Mouse (Mus musculus): ENCODE data around the gene Ddah2. TPM values are rescaled to one million over a fixed set of nuclear protein-coding genes. Genes with fewer than 3 reads are reported as not detected.

The Ddah2 gene
- polyA plus RNA-seq, 1 experiment from 2014 or later: 376 TPM

- ATAC-seq (ENCODE audit: low FRiP score, low TSS enrichment): no peak
- Histone ChIP-seq H3K36me3 (ENCODE audit: insufficient read depth, low read length) (peaks cover 49% of the 10 kb centered on the region), H3K9ac (replicated peaks; ENCODE audit: low read length) (peak overlapping the region; percentile 95), H3K27me3 (ENCODE audit: insufficient read depth, low read length) (no peaks in the 10 kb centered on the region), H3K4me2 (replicated peaks; ENCODE audit: low read depth, low read length) (peak overlapping the region; percentile 84), H3K27ac (ENCODE audit: low read length) (no peak overlapping the region), H3K4me3 (ENCODE audit: low read length) (peak overlapping the region; percentile 93), H3K9me3 (ENCODE audit: low read length) (no peaks in the 10 kb centered on the region), H3K4me1 (ENCODE audit: insufficient read depth, low read length) (peaks cover 43% of the 10 kb centered on the region)
- 56% methylated on average over 22 of the region's 22 CpGs for WGBS
Observed at GRCm38 (mm10) chr17:35060737-35061297, 2.0 kb downstream of the Ddah2 start.

GRCm38 (mm10) chr17:35061299-35061698 lies 2.5 kb downstream of the Ddah2 start:
- H3K36me3 ChIP-seq (ENCODE audit: insufficient read depth, low read length): peaks cover 45% of the 10 kb centered on the region
- no peak overlapping the region for H3K4me2 ChIP-seq (replicated peaks; ENCODE audit: low read depth, low read length)
- ATAC-seq (ENCODE audit: low FRiP score, low TSS enrichment): no peak
- WGBS: 76% methylated on average over 8 of the region's 8 CpGs
- no peak overlapping the region for H3K4me3 ChIP-seq (ENCODE audit: low read length)
- no peaks in the 10 kb centered on the region for H3K9me3 ChIP-seq (ENCODE audit: low read length)
- H3K27ac ChIP-seq (ENCODE audit: low read length): no peak overlapping the region
- peaks cover 41% of the 10 kb centered on the region for H3K4me1 ChIP-seq (ENCODE audit: insufficient read depth, low read length)
- no peak overlapping the region for H3K9ac ChIP-seq (replicated peaks; ENCODE audit: low read length)
- H3K27me3 ChIP-seq (ENCODE audit: insufficient read depth, low read length): 0 out of 2 replicates have a peak, but pooled peaks cover 3% of the 10 kb centered on the region

DNA sequence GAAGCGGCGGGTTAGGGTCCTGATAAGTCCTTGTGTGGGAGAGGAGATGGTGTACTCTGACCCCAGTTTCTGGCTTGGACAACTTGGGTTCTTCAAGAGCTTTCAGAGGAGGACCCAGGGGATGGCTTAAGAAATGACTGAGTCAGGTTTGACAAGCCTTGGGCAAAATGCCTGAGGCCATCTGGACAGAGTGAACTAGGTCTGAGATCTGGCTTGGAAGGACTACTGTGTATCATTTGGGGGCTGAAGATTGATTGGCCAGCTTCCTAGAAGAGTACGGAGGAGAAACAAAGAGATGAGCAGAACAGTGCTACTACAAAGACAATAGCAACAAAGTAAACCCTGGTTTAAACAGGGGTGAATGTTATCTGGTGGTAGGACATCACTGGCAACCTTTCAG lies 4.6 kb downstream of the Ddah2 start:
- Histone ChIP-seq H3K9me3 (ENCODE audit: low read length) (no peaks in the 10 kb centered on the region), H3K4me2 (replicated peaks; ENCODE audit: low read depth, low read length) (no peak overlapping the region), H3K4me1 (ENCODE audit: insufficient read depth, low read length) (peaks cover 38% of the 10 kb centered on the region), H3K27me3 (ENCODE audit: insufficient read depth, low read length) (0 out of 2 replicates have a peak, but pooled peaks cover 7% of the 10 kb centered on the region), H3K4me3 (ENCODE audit: low read length) (no peak overlapping the region), H3K27ac (ENCODE audit: low read length) (no peak overlapping the region), H3K9ac (replicated peaks; ENCODE audit: low read length) (no peak overlapping the region), H3K36me3 (ENCODE audit: insufficient read depth, low read length) (peaks cover 26% of the 10 kb centered on the region)
- 77% methylated on average over 3 of the region's 3 CpGs for WGBS
- no peak for ATAC-seq (ENCODE audit: low FRiP score, low TSS enrichment)

GRCm38 (mm10) chr17:35064378-35064877 lies 5.6 kb downstream of the Ddah2 start:
- H3K27ac ChIP-seq (ENCODE audit: low read length): peak overlapping the region; percentile 56
- WGBS: 31% methylated on average over 10 of the region's 10 CpGs
- peak overlapping the region; percentile 43 for H3K4me3 ChIP-seq (ENCODE audit: low read length)
- no peaks in the 10 kb centered on the region for H3K9me3 ChIP-seq (ENCODE audit: low read length)
- H3K36me3 ChIP-seq (ENCODE audit: insufficient read depth, low read length): peaks cover 24% of the 10 kb centered on the region
- no peak for ATAC-seq (ENCODE audit: low FRiP score, low TSS enrichment)
- H3K4me2 ChIP-seq (replicated peaks; ENCODE audit: low read depth, low read length): peak overlapping the region; percentile 59
- H3K27me3 ChIP-seq (ENCODE audit: insufficient read depth, low read length): 0 out of 2 replicates have a peak, but pooled peaks cover 7% of the 10 kb centered on the region
- H3K4me1 ChIP-seq (ENCODE audit: insufficient read depth, low read length): peaks cover 35% of the 10 kb centered on the region
- peak overlapping the region; percentile 29 for H3K9ac ChIP-seq (replicated peaks; ENCODE audit: low read length)

- Histone ChIP-seq H3K27ac (ENCODE audit: low read length) (peak within 1 kb of the TSS; percentile 56), H3K36me3 (ENCODE audit: insufficient read depth, low read length) (peaks cover 24% of the 10 kb centered on the region), H3K9me3 (ENCODE audit: low read length) (no peaks in the 10 kb centered on the region), H3K4me1 (ENCODE audit: insufficient read depth, low read length) (peaks cover 32% of the 10 kb centered on the region), H3K4me3 (ENCODE audit: low read length) (peak within 1 kb of the TSS; percentile 43), H3K27me3 (ENCODE audit: insufficient read depth, low read length) (0 out of 2 replicates have a peak, but pooled peaks cover 7% of the 10 kb centered on the region), H3K9ac (replicated peaks; ENCODE audit: low read length) (peak within 1 kb of the TSS; percentile 29), H3K4me2 (replicated peaks; ENCODE audit: low read depth, low read length) (peak within 1 kb of the TSS; percentile 59)
- 2% methylated on average over 48 of the region's 48 CpGs for WGBS
- peak; percentile 68 for ATAC-seq (ENCODE audit: low FRiP score, low TSS enrichment)
Observed at GRCm38 (mm10) chr17:35064951-35065947, 6.4 kb downstream of the Ddah2 start, which contains the start of gene Ly6g6c. Ly6g6c (plus strand) TSS chr17:35065388.

- Histone ChIP-seq H3K4me2 (replicated peaks; ENCODE audit: low read depth, low read length) (peak within 1 kb of the TSS; percentile 59), H3K27me3 (ENCODE audit: insufficient read depth, low read length) (0 out of 2 replicates have a peak, but pooled peaks cover 7% of the 10 kb centered on the region), H3K36me3 (ENCODE audit: insufficient read depth, low read length) (peaks cover 18% of the 10 kb centered on the region), H3K4me1 (ENCODE audit: insufficient read depth, low read length) (peaks cover 24% of the 10 kb centered on the region), H3K9ac (replicated peaks; ENCODE audit: low read length) (peak within 1 kb of the TSS; percentile 29), H3K4me3 (ENCODE audit: low read length) (peak within 1 kb of the TSS; percentile 43), H3K27ac (ENCODE audit: low read length) (peak within 1 kb of the TSS; percentile 56), H3K9me3 (ENCODE audit: low read length) (no peaks in the 10 kb centered on the region)
- ATAC-seq (ENCODE audit: low FRiP score, low TSS enrichment): no peak
- 48% methylated on average over 10 of the region's 10 CpGs for WGBS
Observed at GRCm38 (mm10) chr17:35066084-35066483, 7.2 kb downstream of the Ddah2 start, which contains the start of gene Mpig6b. Mpig6b (minus strand) TSS chr17:35066184.

GRCm38 (mm10) chr17:35068213-35068914 lies 9.5 kb downstream of the Ddah2 start:
- Histone ChIP-seq H3K27ac (ENCODE audit: low read length) (no peak overlapping the region), H3K36me3 (ENCODE audit: insufficient read depth, low read length) (no peaks in the 10 kb centered on the region), H3K4me1 (ENCODE audit: insufficient read depth, low read length) (peaks cover 26% of the 10 kb centered on the region), H3K9me3 (ENCODE audit: low read length) (no peaks in the 10 kb centered on the region), H3K9ac (replicated peaks; ENCODE audit: low read length) (no peak overlapping the region), H3K4me3 (ENCODE audit: low read length) (no peak overlapping the region), H3K4me2 (replicated peaks; ENCODE audit: low read depth, low read length) (no peak overlapping the region), H3K27me3 (ENCODE audit: insufficient read depth, low read length) (0 out of 2 replicates have a peak, but pooled peaks cover 7% of the 10 kb centered on the region)
- 79% methylated on average over 17 of the region's 17 CpGs for WGBS
- ATAC-seq (ENCODE audit: low FRiP score, low TSS enrichment): no peak

DNA sequence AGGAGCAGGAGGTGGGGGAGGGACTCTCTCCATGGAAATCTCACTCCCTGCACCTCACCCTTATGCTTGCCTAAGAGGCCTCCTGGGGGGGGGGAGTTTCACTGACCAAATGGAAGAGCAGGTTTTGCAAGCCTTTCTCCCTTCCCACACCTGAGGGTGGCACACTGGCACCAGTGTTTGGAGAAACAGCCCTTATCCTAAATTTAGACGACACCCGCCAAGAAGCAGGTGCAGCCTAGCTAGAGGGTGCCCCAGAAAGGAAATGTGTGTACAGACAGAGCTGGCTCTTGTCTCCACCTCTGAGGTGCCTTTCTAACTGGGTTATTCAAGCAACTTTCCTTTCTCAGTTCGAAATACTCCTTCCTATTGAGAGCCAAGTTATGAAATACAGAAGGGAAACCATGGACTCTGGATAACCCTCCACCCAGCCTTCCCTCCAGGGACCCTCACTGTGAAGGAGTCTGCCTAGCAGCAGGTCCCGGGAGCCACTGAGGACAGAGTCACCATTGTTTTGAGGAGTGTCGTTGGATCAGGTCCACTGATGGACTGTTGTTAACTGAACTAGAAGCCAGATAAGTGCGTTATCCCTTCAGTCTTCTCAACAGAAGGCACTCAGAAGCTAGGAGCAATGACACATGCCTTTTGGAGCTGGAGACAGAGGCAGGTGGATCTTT lies 11.9 kb downstream of the Ddah2 start:
- WGBS: 66% methylated on average over 6 of the region's 6 CpGs
- ATAC-seq (ENCODE audit: low FRiP score, low TSS enrichment): no peak

GRCm38 (mm10) chr17:35071454-35071853 lies 12.6 kb downstream of the Ddah2 start:
- Histone ChIP-seq H3K9me3 (ENCODE audit: low read length) (no peaks in the 10 kb centered on the region), H3K9ac (replicated peaks; ENCODE audit: low read length) (no peak overlapping the region), H3K27ac (ENCODE audit: low read length) (no peak overlapping the region; the same call in 1 of the 2 replicates), H3K4me2 (replicated peaks; ENCODE audit: low read depth, low read length) (no peak overlapping the region), H3K4me3 (ENCODE audit: low read length) (no peak overlapping the region), H3K27me3 (ENCODE audit: insufficient read depth, low read length) (0 out of 2 replicates have a peak, but pooled peaks cover 2% of the 10 kb centered on the region), H3K36me3 (ENCODE audit: insufficient read depth, low read length) (no peaks in the 10 kb centered on the region), H3K4me1 (ENCODE audit: insufficient read depth, low read length) (peaks cover 18% of the 10 kb centered on the region)
- WGBS: 51% methylated on average over 9 of the region's 9 CpGs
- ATAC-seq (ENCODE audit: low FRiP score, low TSS enrichment): no peak

More for the DNA sequence above, 11.9 kb downstream of the Ddah2 start:
- H3K27ac ChIP-seq (ENCODE audit: low read length): no peak overlapping the region
- no peak overlapping the region for H3K9ac ChIP-seq (replicated peaks; ENCODE audit: low read length)
- H3K4me3 ChIP-seq (ENCODE audit: low read length): no peak overlapping the region
- no peaks in the 10 kb centered on the region for H3K36me3 ChIP-seq (ENCODE audit: insufficient read depth, low read length)
- H3K4me2 ChIP-seq (replicated peaks; ENCODE audit: low read depth, low read length): no peak overlapping the region
- peaks cover 15% of the 10 kb centered on the region for H3K4me1 ChIP-seq (ENCODE audit: insufficient read depth, low read length)
- 0 out of 2 replicates have a peak, but pooled peaks cover 7% of the 10 kb centered on the region for H3K27me3 ChIP-seq (ENCODE audit: insufficient read depth, low read length)
- H3K9me3 ChIP-seq (ENCODE audit: low read length): no peaks in the 10 kb centered on the region
